24 mouse cellular contexts compared by ENCODE assay signal in the genomic region with DNA sequence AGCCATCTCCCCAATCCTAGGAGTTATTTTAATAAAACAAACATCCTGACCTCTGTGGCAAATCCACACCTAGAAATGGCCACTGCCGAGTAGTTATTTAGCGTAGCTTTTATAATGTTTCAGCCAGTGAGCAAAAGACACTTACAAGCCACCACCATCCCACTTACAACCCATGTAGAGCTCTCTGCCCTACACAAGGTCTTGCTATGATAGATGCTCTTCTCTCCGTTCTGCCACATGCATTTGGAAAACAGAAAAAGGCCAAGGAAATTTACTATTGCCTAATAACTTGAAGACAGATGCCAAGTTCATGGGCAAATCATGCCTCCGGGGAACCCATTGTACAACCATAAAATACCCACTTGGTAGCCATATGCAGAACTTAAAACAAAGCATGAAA.
"Had no signal": no experiment of that assay in that cellular context is flagged by ENCODE, and none has a peak within 500 bp of the region (broad histone marks: within the 10 kb centered on the region; RNA-seq: fewer than 3 reads in every experiment).

No protein-coding gene starts in this region.

- H3K4me3 ChIP-seq: embryonic facial prominence, embryonic 10.5 days; embryonic facial prominence, embryonic 12.5 days; embryonic facial prominence, embryonic 13.5 days; embryonic facial prominence, embryonic 15.5 days; erythroblast, embryonic 14.5 days; forebrain, embryonic 10.5 days; forebrain, embryonic 12.5 days; forebrain, embryonic 13.5 days; forebrain, embryonic 15.5 days; gastrocnemius, adult 2 months; heart, adult 2 months; heart, embryonic 10.5 days; heart, embryonic 12.5 days had no signal

- H3K27ac ChIP-seq: embryonic facial prominence, embryonic 10.5 days; embryonic facial prominence, embryonic 12.5 days; embryonic facial prominence, embryonic 13.5 days; embryonic facial prominence, embryonic 15.5 days; forebrain, embryonic 10.5 days; forebrain, embryonic 12.5 days; forebrain, embryonic 13.5 days; forebrain, embryonic 15.5 days; gastrocnemius, adult 2 months; heart, adult 2 months; heart, embryonic 10.5 days had no signal

- DNase-seq: cerebellum, postnatal 10 days; cerebellum, postnatal 36 days; embryo, embryonic 11 days; gastrocnemius, adult 2 months; gastrocnemius, postnatal 10 days; gastrocnemius, postnatal 14 days; gastrocnemius, postnatal 25 days; gastrocnemius, postnatal 36 days; heart, adult 18-20 months; heart, adult 2 months had no signal

- H3K4me1 ChIP-seq: embryonic facial prominence, embryonic 12.5 days had no signal

- H3K9ac ChIP-seq: embryonic facial prominence, embryonic 12.5 days; embryonic facial prominence, embryonic 13.5 days; embryonic facial prominence, embryonic 15.5 days; forebrain, embryonic 12.5 days; forebrain, embryonic 13.5 days; forebrain, embryonic 15.5 days; forebrain, postnatal 0 days; heart, embryonic 12.5 days had no signal

- H3K36me3 ChIP-seq: embryonic facial prominence, embryonic 10.5 days; embryonic facial prominence, embryonic 12.5 days; embryonic facial prominence, embryonic 13.5 days; embryonic facial prominence, embryonic 15.5 days; forebrain, embryonic 10.5 days; forebrain, embryonic 12.5 days; forebrain, embryonic 15.5 days; heart, embryonic 10.5 days; heart, embryonic 12.5 days had no signal

- H3K9me3 ChIP-seq: embryonic facial prominence, embryonic 12.5 days; embryonic facial prominence, embryonic 15.5 days; forebrain, embryonic 13.5 days; forebrain, embryonic 15.5 days; heart, embryonic 10.5 days; heart, embryonic 12.5 days had no signal

- H3K4me2 ChIP-seq: embryonic facial prominence, embryonic 12.5 days; embryonic facial prominence, embryonic 13.5 days; embryonic facial prominence, embryonic 15.5 days; forebrain, embryonic 12.5 days; forebrain, embryonic 13.5 days; forebrain, embryonic 15.5 days; heart, embryonic 12.5 days had no signal

- H3K27me3 ChIP-seq: embryonic facial prominence, embryonic 12.5 days; embryonic facial prominence, embryonic 13.5 days; embryonic facial prominence, embryonic 15.5 days; forebrain, embryonic 12.5 days; forebrain, embryonic 13.5 days; forebrain, embryonic 15.5 days had no signal

- ATAC-seq: forebrain, embryonic 13.5 days; forebrain, embryonic 14.5 days; forebrain, embryonic 15.5 days; forebrain, embryonic 16.5 days; forebrain, postnatal 0 days had no signal
